Mouse (Mus musculus): ENCODE results near the gene Olfr648.

The Olfr648 gene

GRCm38 (mm10) chr7:104183292-104183691 is at the start of gene Olfr648:
Gene Olfr648, minus strand, starts transcription at chr7:104183392.
- no peak for DNase-seq (ENCODE audit: low read depth, low spot score)

DNA sequence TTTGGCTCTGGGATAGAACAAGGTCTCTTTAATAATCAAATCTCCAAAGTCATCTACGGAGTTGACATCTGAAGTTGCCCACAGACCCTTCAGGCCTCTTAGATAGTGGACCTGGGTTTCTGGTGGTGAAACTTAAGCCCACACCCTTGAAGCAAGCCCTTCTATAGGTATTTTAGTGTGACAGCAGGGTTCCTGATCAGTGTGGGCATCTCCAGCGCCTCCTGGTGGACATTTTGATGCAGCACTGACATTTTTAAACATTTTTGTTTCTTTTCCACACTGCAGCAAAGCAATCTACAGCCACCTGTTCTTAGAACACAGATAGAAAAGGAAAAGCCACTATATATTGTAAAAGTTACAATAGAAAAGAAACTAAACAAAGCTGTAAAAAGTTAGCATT is 48.0 kb upstream of the Olfr648 start:
- DNase-seq (ENCODE audit: low read depth, low spot score) = peak; percentile 65

- DNase-seq (ENCODE audit: low read depth, low spot score) = peak; percentile 92
Measured at GRCm38 (mm10) chr7:104218701-104219569, 35.7 kb upstream of the Olfr648 start, which contains the start of gene Trim6. Gene Trim6, plus strand, starts transcription at chr7:104218793.

DNA sequence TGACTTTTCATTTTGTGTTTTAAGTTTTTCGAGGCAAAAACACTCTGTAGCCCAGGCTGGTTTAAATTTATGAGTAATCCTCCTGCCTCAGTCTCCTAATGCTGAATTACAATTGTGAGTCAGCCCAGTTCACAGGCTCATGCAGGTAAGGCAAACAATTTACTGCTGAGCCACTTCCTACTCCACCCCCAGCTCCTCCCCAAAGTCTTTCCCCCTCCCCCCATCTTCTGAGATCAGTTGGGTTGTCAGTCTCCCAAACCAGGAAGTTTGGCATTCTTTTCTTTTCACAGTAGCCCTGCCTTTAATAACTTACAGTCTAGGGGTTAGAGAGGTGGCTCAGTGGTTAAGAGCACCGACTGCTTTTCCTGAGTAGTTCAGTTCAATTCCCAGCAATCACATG is 34.7 kb upstream of the Olfr648 start:
- DNase-seq (ENCODE audit: low read depth, low spot score) = peak; percentile 29

GRCm38 (mm10) chr7:104216011-104216535 is 32.9 kb upstream of the Olfr648 start:
- no peak for DNase-seq (ENCODE audit: low read depth, low spot score)

DNA sequence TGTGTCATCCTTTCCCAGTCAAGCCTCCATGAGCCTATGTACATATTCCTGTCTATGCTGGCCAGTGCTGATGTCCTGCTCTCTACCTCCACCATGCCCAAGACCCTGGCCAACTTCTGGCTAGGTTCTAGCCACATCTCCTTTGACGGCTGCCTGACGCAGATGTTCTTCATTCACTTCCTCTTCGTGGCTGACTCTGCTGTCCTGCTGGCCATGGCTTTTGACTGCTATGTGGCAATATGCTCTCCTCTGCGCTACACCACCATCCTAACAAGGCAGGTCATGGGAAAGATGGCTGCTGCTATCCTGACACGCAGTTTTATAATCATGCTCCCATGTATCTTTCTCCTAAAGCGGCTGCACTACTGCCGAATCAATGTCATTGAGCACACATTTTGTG is 23.0 kb upstream of the Olfr648 start:
- DNase-seq (ENCODE audit: low read depth, low spot score) = no peak

DNA sequence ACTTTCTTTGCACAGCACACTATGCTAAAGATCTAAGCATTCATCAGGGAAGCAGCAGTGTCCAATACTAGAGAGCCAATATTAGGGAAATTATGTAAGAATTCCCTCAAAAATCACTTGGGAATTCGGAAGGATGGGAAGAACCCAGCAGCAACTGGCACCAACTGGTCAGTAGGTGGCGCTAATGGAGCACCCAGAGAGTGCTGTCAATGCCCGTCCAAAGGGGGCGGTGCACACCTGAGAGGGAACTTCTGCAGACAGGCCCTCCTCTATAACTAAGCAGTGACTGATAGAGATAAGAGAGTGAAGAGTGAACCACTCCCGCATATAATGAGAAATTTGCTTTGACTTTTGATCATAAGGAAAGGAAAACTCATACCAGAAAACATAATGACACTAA is 16.6 kb upstream of the Olfr648 start:
- DNase-seq (ENCODE audit: low read depth, low spot score) = peak; percentile 83

DNA sequence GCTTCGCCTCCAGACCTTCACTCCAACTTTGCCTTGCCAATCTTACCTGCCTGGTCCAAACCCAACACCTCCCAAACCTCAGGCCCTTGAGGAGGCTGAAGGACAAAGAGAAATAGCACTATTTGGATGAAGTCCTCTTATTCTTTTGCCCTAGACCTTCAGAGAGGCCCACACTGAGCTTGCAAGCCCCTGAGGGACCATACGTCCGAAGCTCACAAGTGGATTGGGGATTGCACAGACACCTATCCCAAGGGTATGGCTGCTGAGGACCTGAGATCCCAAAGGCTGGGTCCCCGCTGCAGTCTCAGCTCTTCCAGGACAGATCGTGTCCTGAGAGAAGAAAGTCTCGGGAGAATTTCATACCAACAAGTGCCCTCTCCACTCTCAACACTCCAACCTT is 12.7 kb upstream of the Olfr648 start, which contains the start of gene Olfr649:
Gene Olfr649 (minus strand): TSS at position 101 of the 400 bp plus-strand sequence.
- no peak for DNase-seq (ENCODE audit: low read depth, low spot score)

- DNase-seq (ENCODE audit: low read depth, low spot score) = no peak
Measured at GRCm38 (mm10) chr7:104191275-104191674, 8.1 kb upstream of the Olfr648 start.

GRCm38 (mm10) chr7:104179074-104179473 is 4.1 kb downstream of the Olfr648 start:
- DNase-seq (ENCODE audit: low read depth, low spot score) = no peak

- no peak for DNase-seq (ENCODE audit: low read depth, low spot score)
Measured at GRCm38 (mm10) chr7:104178422-104179054, 4.7 kb downstream of the Olfr648 start.

DNA sequence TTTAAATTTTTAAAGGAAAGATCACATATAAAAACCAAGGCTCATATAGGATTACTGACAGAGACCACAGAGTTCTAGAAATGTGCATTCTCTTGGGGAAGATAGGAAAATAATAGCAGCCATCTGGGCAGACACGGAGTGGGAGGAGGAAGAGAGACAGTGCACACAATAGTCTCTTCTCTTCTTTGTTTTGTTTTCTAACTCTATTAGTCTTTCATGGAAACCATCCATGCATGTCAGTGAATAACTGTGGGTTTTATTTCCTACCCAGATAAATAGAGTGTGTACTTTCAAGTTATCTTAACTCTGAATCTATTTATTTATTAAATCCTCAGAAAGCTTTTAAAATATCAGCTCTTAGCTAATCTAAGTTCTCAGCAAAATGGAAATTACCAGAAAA is 8.1 kb downstream of the Olfr648 start:
- no peak for DNase-seq (ENCODE audit: low read depth, low spot score)

DNA sequence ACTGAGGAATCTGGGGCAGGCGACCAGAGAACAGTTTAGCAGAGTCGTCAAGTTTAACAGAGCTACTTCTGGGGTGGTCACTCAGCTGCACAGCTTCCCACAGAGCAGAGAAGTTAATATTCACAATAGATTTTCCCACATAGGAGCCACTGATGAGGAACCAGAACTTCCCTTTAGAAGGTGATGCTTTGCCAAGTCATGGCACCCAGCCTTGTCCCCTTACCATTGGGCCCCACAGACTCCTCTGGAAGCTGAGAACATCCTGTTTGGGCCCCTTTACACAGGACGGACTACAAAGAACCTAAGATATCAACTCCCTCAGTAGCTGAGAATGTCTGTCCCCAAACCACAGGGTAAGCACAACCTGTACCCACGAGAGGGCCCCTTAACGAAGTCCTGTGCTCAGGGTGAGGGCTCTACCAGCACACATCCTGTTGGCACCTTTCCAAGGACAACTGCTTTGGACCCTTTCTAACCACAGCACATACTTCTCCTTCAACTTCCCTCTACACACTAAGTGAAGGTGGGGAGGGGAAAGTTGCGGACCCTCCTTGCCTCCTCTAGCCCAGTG is 13.5 kb downstream of the Olfr648 start:
- DNase-seq (ENCODE audit: low read depth, low spot score) = no peak

- no peak for DNase-seq (ENCODE audit: low read depth, low spot score)
Measured at GRCm38 (mm10) chr7:104167105-104167504, 16.1 kb downstream of the Olfr648 start.

DNA sequence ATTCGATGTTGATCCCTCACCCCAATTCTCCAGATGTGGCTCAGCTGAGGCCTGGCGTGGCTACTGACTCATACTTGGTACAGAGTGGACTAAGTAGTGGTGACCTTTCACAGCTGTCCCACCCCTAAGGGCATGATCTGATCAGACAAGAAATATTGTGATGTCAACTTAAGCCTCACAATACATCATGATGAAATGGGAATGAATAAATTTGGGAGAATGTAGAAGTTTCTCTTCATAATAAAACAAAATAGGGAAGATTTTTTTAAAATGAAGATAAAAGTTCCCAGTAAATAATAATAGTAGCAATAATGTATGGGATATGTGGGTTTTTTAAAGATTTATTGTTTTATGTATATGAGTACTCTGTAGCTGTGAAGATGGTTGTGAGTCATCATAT is 32.7 kb downstream of the Olfr648 start, which contains the start of gene Ubqlnl:
Gene Ubqlnl (minus strand): TSS at position 101 of the 400 bp plus-strand sequence.
- no peak for DNase-seq (ENCODE audit: low read depth, low spot score)

DNA sequence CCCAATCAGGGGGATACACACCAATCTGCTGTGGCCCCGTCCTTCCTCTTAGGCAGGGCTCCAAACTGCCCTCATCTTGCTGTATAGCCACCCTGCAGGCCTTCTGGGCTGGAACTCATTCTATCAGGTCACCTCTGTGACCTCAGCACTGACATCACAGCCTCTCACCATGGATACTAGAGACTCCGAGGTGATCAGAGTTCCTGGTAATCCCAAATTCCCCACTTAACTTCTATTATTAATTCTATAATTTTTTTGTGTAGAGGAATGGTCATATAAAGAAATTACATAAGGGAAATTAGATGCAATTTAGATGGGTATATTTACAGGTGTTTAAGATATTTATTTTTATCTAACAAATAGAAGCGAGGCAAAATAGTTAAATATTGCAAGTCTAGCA is 40.0 kb downstream of the Olfr648 start, which contains the start of gene Ubqln3:
Gene Ubqln3 (minus strand): TSS at position 101 of the 400 bp plus-strand sequence.
- DNase-seq (ENCODE audit: low read depth, low spot score) = no peak

DNA sequence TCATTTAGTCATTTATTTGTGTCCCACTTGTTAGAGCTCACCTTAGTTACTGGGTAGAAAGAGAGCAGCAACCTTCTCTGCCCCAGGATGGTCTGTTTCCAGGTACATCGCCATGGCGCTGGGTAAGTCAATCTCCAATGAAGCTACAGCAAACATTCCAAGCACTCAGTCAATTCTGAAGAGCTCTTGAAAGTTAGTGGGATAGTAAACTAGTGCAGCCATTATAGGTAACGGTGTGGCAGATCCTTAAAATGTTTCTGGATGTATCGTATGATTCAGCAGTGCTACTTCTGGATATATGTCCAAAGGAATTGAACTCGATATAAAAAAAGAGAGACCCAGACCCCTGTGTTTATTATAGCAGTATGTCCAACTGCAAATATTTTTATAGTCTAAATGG is 45.9 kb downstream of the Olfr648 start, which contains the start of gene Olfr643:
Gene Olfr643 (minus strand): TSS at position 101 of the 400 bp plus-strand sequence.
- no peak for DNase-seq (ENCODE audit: low read depth, low spot score)

- no peak for DNase-seq (ENCODE audit: low read depth, low spot score)
Measured at GRCm38 (mm10) chr7:104129726-104130125, 53.5 kb downstream of the Olfr648 start, which contains the start of gene Ubqln5. Gene Ubqln5, minus strand, starts transcription at chr7:104129826.
